Mouse (Mus musculus) lung, embryonic 15.5 days (tissue): Measurements from ENCODE around the gene Rhox4f. TPM values are rescaled to one million over a fixed set of nuclear protein-coding genes. Genes with fewer than 3 reads are reported as not detected.
"Not testable (repeated sequence)": the region's sequence is repeated elsewhere in the genome, so short reads cannot be mapped to it uniquely, and the experiment has no call there.

Source experiments
- ATAC-seq: fragments of 200-750 bp; cut with Nextera tagmentation; 2 replicates; pipeline ENCODE4 v1.8.0; 2017; ENCODE audit warnings: moderate number of reproducible peaks, borderline replicate concordance; ENCODE audit not compliant: low FRiP score, low TSS enrichment; ENCODE audit errors: extremely low read depth
- H3K27ac ChIP-seq: fragments of 300-500 bp; sonication (generic); 2 replicates; pipeline ENCODE4 v1.5.1; 2015; ENCODE audit warnings: moderate library complexity, mild to moderate bottlenecking, inconsistent platforms
- H3K27me3 ChIP-seq: fragments of 300-500 bp; sonication (generic); 2 replicates; pipeline ENCODE4 v1.6.1; 2015; ENCODE audit warnings: inconsistent platforms
- H3K36me3 ChIP-seq: fragments of 300-500 bp; sonication (generic); 2 replicates; pipeline ENCODE4 v1.6.1; 2015; ENCODE audit warnings: inconsistent platforms
- H3K4me1 ChIP-seq: fragments of 300-500 bp; sonication (generic); 2 replicates; pipeline ENCODE4 v1.6.1; 2015; ENCODE audit warnings: inconsistent platforms
- H3K4me2 ChIP-seq: fragments of 300-500 bp; sonication (generic); 2 replicates; pipeline ENCODE4 v1.6.1; 2015; ENCODE audit warnings: inconsistent platforms, mild to moderate bottlenecking, moderate library complexity
- H3K4me3 ChIP-seq: fragments of 300-500 bp; sonication (generic); 2 replicates; pipeline ENCODE4 v1.5.1; 2015; ENCODE audit warnings: mild to moderate bottlenecking, inconsistent platforms
- H3K9ac ChIP-seq: fragments of 300-500 bp; sonication (generic); 2 replicates; pipeline ENCODE4 v1.6.1; 2015; ENCODE audit warnings: inconsistent platforms
- H3K9me3 ChIP-seq: fragments of 300-500 bp; sonication (generic); 2 replicates; pipeline ENCODE4 v1.6.1; 2016; ENCODE audit warnings: inconsistent platforms
- WGBS: fragments of 180-500 bp; shearing (Covaris S2); methylation state at CpG from one replicate; pipeline ENCODE4 v1.1.7; 2015; 5-methylcytosine and 5-hydroxymethylcytosine counted together
- polyA plus RNA-seq: library from polyadenylated mRNA; unstranded; fragments of >200 nt; fragmentation: Nextera tagmentation; extraction: Ambion mirVana; gene quantifications from 2 replicates; pipeline ENCODE4 v1.2.1, GENCODE M21; 2015

Rhox4f gene
- polyA plus RNA-seq = not detected in 2 replicates

DNA sequence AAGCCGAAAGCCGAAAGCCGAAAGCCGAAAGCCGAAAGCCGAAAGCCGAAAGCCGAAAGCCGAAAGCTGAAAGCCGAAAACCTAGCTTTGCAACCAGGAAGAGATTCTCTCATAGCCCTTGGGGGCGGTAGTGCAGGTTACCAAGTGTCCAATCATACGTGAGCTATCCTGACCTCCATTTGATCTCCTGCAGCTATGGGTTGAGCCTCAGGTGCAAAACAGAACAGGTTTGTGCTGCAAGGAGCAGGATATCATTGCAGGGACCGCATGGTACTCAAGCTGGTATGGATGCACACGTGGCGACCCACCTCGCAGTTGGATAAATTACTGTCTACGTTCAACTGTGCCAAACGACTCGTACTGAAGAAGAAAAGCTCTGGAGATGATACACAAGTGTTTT, at the start of gene Rhox4f:
Gene Rhox4f, minus strand, starts transcription at position 101 of the 400 bp plus-strand sequence.
- not testable (repeated sequence) for H3K27ac ChIP-seq, H3K9me3 ChIP-seq, H3K36me3 ChIP-seq, H3K27me3 ChIP-seq, H3K9ac ChIP-seq, H3K4me3 ChIP-seq, ATAC-seq, H3K4me2 ChIP-seq, H3K4me1 ChIP-seq
- WGBS = 94% methylated on average over 19 of the region's 19 CpGs

DNA sequence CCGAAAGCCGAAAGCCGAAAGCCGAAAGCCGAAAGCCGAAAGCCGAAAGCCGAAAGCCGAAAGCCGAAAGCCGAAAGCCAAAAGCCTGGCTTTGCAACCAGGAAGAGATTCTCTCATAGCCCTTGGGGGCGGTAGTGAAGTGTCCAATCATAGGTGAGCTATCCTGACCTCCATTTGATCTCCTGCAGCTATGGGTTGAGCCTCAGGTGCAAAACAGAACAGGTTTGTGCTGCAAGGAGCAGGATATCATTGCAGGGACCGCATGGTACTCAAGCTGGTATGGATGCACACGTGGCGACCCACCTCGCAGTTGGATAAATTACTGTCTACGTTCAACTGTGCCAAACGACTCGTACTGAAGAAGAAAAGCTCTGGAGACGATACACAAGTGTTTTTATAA, 43.7 kb upstream of the Rhox4f start, which contains the start of gene Rhox4g:
Gene Rhox4g, minus strand, starts transcription at position 101 of the 400 bp plus-strand sequence.
- WGBS = 93% methylated on average over 17 of the region's 20 CpGs
- not testable (repeated sequence) for H3K27ac ChIP-seq, H3K4me3 ChIP-seq, H3K27me3 ChIP-seq, H3K36me3 ChIP-seq, ATAC-seq, H3K4me1 ChIP-seq, H3K9me3 ChIP-seq, H3K9ac ChIP-seq, H3K4me2 ChIP-seq

DNA sequence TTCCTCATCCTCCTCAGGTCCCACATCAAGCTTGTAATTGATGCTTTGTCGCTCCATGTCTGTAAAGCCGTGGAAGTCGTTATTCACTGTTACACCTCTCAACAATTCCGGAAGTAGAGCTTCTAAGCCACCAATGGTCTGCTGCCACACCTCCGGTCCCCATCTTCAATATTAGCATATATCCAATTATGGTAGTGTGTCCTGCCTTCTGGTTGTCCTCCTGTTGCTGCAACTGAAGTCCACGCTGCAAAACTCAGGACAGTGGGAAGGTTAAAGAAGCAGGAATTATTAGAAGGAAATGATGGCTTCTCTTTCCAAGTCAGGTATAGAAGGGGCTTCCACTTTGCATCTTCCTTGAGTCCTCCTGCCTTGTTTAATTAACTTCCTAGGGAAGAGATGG, 35.9 kb upstream of the Rhox4f start, which contains the start of gene Rhox2g:
Gene Rhox2g, minus strand, starts transcription at position 101 of the 400 bp plus-strand sequence.
- H3K4me2 ChIP-seq, ATAC-seq, H3K9me3 ChIP-seq, H3K9ac ChIP-seq, H3K4me1 ChIP-seq, H3K36me3 ChIP-seq, H3K4me3 ChIP-seq, H3K27ac ChIP-seq, H3K27me3 ChIP-seq: not testable (repeated sequence)
- WGBS = 91% methylated on average over 6 of the region's 6 CpGs

DNA sequence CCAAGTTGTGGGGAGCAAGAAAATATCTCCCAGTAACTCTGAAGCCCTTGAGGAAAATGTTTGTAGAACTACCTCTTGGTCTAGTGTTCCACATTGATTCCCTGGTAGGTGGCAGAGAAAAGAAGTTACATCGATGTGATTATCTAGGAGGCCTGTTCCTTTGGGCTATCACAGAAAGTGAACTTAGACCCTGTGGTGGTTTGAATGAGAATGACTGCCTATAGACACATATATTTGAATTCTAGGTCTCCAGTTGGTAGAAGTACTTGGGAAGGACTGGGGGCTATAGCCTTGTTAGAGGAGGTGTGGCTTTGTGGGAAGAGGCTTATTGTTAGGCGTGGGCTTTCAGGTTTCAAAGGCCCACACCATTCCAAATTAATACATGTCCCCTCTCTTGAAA, 21.0 kb upstream of the Rhox4f start, which contains the start of gene Rhox3g:
Gene Rhox3g, minus strand, starts transcription at position 101 of the 400 bp plus-strand sequence.
- H3K27ac ChIP-seq, H3K4me2 ChIP-seq, H3K4me1 ChIP-seq, H3K9me3 ChIP-seq, H3K27me3 ChIP-seq, H3K9ac ChIP-seq, H3K4me3 ChIP-seq, H3K36me3 ChIP-seq, ATAC-seq: not testable (repeated sequence)
- 77% methylated on average over 2 of the region's 2 CpGs for WGBS

DNA sequence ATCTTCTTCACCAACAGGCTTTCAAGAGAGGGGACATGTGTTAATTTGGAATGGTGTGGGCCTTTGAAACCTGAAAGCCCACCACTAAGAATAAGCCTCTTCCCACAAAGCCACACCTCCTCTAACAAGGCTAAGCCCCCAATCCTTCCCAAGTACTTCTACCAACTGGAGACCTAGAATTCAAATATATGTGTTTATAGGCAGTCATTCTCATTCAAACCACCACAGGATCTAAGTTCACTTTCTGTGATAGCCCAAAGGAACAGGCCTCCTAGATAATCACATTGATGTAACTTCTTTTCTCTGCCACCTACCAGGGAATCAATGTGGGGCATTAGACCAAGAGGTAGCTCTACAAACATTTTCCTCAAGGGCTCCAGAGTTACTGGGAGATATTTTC, 26.8 kb downstream of the Rhox4f start, which contains the start of gene Rhox3f:
Gene Rhox3f, plus strand, starts transcription at position 301 of the 400 bp plus-strand sequence.
- H3K4me1 ChIP-seq, H3K4me2 ChIP-seq, H3K27me3 ChIP-seq, ATAC-seq, H3K9me3 ChIP-seq, H3K36me3 ChIP-seq, H3K9ac ChIP-seq, H3K27ac ChIP-seq, H3K4me3 ChIP-seq: not testable (repeated sequence)

DNA sequence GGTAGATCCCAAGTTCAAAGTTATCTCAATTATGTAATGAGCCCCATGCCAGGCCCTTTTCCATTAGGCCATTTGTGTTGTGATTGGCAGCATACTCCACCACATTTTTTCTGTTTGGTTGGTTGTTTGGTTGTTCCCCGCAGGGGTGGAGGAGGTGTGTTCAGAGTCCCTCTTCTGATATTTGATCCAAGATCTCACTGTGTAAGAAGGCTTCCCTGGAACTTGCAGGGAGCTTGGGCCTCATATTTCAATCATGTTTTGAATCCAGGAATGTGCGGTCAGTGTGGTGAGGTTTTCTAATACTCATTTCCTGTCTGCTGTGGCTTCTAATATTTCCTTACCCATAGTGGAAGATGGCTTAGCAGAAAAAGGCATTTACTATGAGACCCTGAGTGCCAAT, 34.9 kb downstream of the Rhox4f start:
- H3K4me1 ChIP-seq, ATAC-seq, H3K27me3 ChIP-seq, H3K4me2 ChIP-seq, H3K9me3 ChIP-seq, H3K9ac ChIP-seq, H3K36me3 ChIP-seq, H3K27ac ChIP-seq, H3K4me3 ChIP-seq: not testable (repeated sequence)
- 37% methylated on average over 2 of the region's 2 CpGs for WGBS

DNA sequence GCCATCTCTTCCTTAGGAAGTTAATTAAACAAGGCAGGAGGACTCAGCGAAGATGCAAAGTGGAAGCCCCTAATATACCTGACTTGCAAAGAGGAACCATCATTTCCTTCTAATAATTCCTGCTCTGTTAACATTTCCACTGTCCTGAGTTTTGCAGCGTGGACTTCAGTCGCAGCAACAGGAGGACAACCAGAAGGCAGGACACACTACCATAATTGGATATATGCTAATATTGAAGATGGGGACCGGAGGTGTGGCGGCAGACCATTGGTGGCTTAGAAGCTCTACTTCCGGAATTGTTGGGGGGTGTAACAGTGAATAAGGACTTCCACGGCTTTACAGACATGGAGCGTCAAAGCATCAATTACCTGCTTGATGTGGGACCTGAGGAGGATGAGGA, 36.4 kb downstream of the Rhox4f start, which contains the start of gene Rhox2f:
Gene Rhox2f, plus strand, starts transcription at position 301 of the 400 bp plus-strand sequence.
- H3K4me1 ChIP-seq, H3K36me3 ChIP-seq, H3K27me3 ChIP-seq, H3K27ac ChIP-seq, H3K4me3 ChIP-seq, H3K9me3 ChIP-seq, ATAC-seq, H3K9ac ChIP-seq, H3K4me2 ChIP-seq: not testable (repeated sequence)
- WGBS = 89% methylated on average over 8 of the region's 8 CpGs

DNA sequence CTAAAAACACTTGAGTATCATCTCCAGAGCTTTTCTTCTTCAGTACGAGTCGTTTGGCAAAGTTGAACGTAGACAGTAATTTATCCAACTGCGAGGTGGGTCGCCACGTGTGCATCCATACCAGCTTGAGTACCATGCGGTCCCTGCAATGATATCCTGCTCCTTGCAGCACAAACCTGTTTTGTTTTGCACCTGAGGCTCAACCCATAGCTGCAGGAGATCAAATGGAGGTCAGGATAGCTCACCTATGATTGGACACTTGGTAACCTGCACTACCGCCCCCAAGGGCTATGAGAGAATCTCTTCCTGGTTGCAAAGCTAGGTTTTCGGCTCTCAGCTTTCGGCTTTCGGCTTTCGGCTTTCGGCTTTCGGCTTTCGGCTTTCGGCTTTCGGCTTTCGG, 50.4 kb downstream of the Rhox4f start, which contains the start of gene Rhox4e:
Gene Rhox4e, plus strand, starts transcription at position 301 of the 400 bp plus-strand sequence.
- H3K27me3 ChIP-seq, H3K27ac ChIP-seq, H3K4me3 ChIP-seq, ATAC-seq, H3K36me3 ChIP-seq, H3K9ac ChIP-seq, H3K9me3 ChIP-seq, H3K4me2 ChIP-seq, H3K4me1 ChIP-seq: not testable (repeated sequence)
- 99% methylated on average over 10 of the region's 18 CpGs for WGBS

Other genes starting within 250 kb of the Rhox4f start
- gene Rhox3a2, start 227.7 kb downstream of the Rhox4f start, polyA plus RNA-seq = not detected in 2 replicates
- 0.49 TPM in 1 of 2 replicates, not detected in the other for gene Rhox4a2, start 216.9 kb downstream of the Rhox4f start, polyA plus RNA-seq
- not detected in 2 replicates for gene Rhox2b, start 195.6 kb downstream of the Rhox4f start, polyA plus RNA-seq
- 0.10 TPM in 1 of 2 replicates, not detected in the other for gene Rhox4b, start 175.2 kb downstream of the Rhox4f start, polyA plus RNA-seq
- gene Rhox2c, start 154.0 kb downstream of the Rhox4f start, polyA plus RNA-seq = not detected in 2 replicates
- gene Rhox3c, start 149.1 kb downstream of the Rhox4f start, polyA plus RNA-seq = not detected in 2 replicates
- gene Rhox4c, start 127.4 kb downstream of the Rhox4f start, polyA plus RNA-seq = not detected in 2 replicates
- not detected in 2 replicates for gene Rhox2d, start 114.3 kb downstream of the Rhox4f start, polyA plus RNA-seq
- not detected in 2 replicates for gene Rhox4d, start 93.3 kb downstream of the Rhox4f start, polyA plus RNA-seq
- not detected in 2 replicates for gene Rhox2e, start 77.3 kb downstream of the Rhox4f start, polyA plus RNA-seq
- gene Rhox3e, start 65.7 kb downstream of the Rhox4f start, polyA plus RNA-seq = not detected in 2 replicates
- not detected in 2 replicates for gene Rhox4e, start 50.3 kb downstream of the Rhox4f start, polyA plus RNA-seq
- not detected in 2 replicates for gene Rhox2f, start 36.3 kb downstream of the Rhox4f start, polyA plus RNA-seq
- not detected in 2 replicates for gene Rhox3f, start 26.7 kb downstream of the Rhox4f start, polyA plus RNA-seq
- gene Rhox3g, start 20.9 kb upstream of the Rhox4f start, polyA plus RNA-seq = not detected in 2 replicates
- gene Rhox2g, start 35.8 kb upstream of the Rhox4f start, polyA plus RNA-seq = not detected in 2 replicates
- not detected in 2 replicates for gene Rhox4g, start 43.6 kb upstream of the Rhox4f start, polyA plus RNA-seq
- gene Rhox3h, start 61.1 kb upstream of the Rhox4f start, polyA plus RNA-seq = not detected in 2 replicates
- not detected in 2 replicates for gene Rhox2h, start 65.6 kb upstream of the Rhox4f start, polyA plus RNA-seq
- 3.2 and 3.5 TPM in 2 replicates for gene Rhox5, start 197.1 kb upstream of the Rhox4f start, polyA plus RNA-seq
- not detected in 2 replicates for gene Rhox6, start 219.2 kb upstream of the Rhox4f start, polyA plus RNA-seq
- gene Rhox7a, start 224.0 kb upstream of the Rhox4f start, polyA plus RNA-seq = not detected in 2 replicates